Mouse (Mus musculus): ENCODE data around the gene Dis3. TPM values are rescaled to one million over a fixed set of nuclear protein-coding genes. Genes with fewer than 3 reads are reported as not detected.
A peak's percentile ranks its signal among the peaks of the same experiment; 100 is the strongest.

Dis3 gene
- polyA plus RNA-seq, 1 experiment from 2014 or later = 8.2 TPM

DNA sequence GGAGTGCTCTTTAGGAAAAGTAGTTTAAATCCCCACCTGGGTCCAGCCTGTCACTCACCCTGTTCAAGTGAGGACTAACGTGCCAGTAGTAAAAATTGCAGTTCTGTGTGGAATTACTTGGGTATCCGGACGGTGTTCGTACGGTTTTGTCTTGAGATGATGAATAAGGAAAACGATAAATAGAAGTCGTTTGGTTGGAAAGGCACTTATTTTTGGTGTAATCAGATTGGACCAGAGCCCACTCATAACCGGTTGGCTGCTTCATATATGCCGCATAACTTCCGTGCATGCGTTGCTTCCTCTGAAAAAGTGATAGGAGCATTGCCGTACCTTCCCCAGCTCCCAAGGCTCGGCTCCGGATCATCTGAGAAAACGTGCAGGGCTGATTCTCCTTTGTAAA lies 52.8 kb downstream of the Dis3 start:
- H3K4me2 ChIP-seq (replicated peaks; ENCODE audit: low read depth, low read length) = peak overlapping the region; percentile 85
- H3K9me3 ChIP-seq (ENCODE audit: low read length) = no peaks in the 10 kb centered on the region
- peak; percentile 52 for DNase-seq (ENCODE audit: low spot score)
- H3K4me1 ChIP-seq (ENCODE audit: insufficient read depth, low read depth, low read length) = no peaks in the 10 kb centered on the region
- peak overlapping the region; percentile 95 for H3K4me3 ChIP-seq (ENCODE audit: low read depth, low read length)
- peak overlapping the region; percentile 95 for H3K27ac ChIP-seq (ENCODE audit: low read length)
- TF ChIP-seq CTCF (IDR thresholded peaks at IDR 0.05) (no peak), EP300 (IDR thresholded peaks at IDR 0.05) (no peak)
- H3K36me3 ChIP-seq (ENCODE audit: insufficient read depth, low read length) = no peaks in the 10 kb centered on the region
- H3K27me3 ChIP-seq (replicated peaks; ENCODE audit: insufficient read depth, low read length) = no peaks in the 10 kb centered on the region
- peak; percentile 0; the same call in 1 of the 2 replicates for ATAC-seq
- peak overlapping the region; percentile 94 for H3K9ac ChIP-seq (replicated peaks; ENCODE audit: low read depth)
- WGBS = under 1% methylated on average over 15 of the region's 15 CpGs

DNA sequence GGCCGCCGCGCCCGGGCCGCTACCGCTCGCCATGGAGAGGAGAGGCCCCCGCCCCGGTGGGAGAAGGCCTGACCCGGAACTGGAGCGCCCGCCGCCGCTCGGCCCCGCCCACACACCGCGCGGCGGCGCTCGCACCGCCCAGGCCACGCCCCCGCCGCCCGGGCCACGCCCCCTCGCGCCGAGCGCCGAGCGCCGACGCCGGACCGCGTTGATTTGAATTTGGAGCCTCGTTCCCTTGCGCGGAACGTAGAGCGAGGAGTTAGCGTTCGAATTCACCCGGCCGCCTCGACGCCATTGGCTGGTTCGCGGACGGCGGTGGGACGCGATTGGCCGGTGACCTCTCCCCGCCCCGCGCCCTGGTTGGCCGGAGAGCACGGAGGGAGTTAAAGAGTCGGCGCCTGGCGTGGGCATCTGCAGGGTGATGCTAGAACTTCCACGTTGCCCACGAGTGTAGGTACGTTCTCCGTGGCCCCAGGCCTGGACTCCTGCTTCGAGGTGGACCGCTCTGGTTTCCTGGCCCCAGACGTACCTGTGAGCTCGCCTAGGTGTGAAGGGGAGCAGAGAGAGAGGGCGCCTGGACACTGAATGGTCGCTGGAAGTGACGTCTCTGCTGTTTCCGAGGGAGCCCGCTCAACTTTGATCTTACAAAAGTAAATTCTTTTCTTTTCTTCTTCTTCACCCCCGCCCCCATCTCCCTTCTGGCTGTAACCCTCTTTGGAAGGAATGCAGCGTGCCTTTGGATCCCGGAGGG lies 53.4 kb downstream of the Dis3 start, which contains the start of the genes Mzt1 and Bora:
Gene Mzt1 (minus strand): TSS at position 104 of the 751 bp plus-strand sequence.
Gene Bora (plus strand): TSS at position 192 of the 751 bp plus-strand sequence.
- under 1% methylated on average over 50 of the region's 81 CpGs for WGBS
- Histone ChIP-seq H3K9ac (replicated peaks; ENCODE audit: low read depth) (peak within 1 kb of the TSS; percentile 94), H3K27ac (ENCODE audit: low read length) (peak within 1 kb of the TSS; percentile 95), H3K4me3 (ENCODE audit: low read depth, low read length) (peak within 1 kb of the TSS; percentile 95), H3K36me3 (ENCODE audit: insufficient read depth, low read length) (no peaks in the 10 kb centered on the region), H3K4me2 (replicated peaks; ENCODE audit: low read depth, low read length) (peak within 1 kb of the TSS; percentile 85), H3K27me3 (replicated peaks; ENCODE audit: insufficient read depth, low read length) (no peaks in the 10 kb centered on the region), H3K9me3 (ENCODE audit: low read length) (no peaks in the 10 kb centered on the region), H3K4me1 (ENCODE audit: insufficient read depth, low read depth, low read length) (0 out of 2 replicates have a peak, but pooled peaks cover under 1% of the 10 kb centered on the region)
- DNase-seq (ENCODE audit: low spot score) = peak; percentile 94
- no peak for TF ChIP-seq EP300 (IDR thresholded peaks at IDR 0.05)
- ATAC-seq = peak; percentile 96

DNA sequence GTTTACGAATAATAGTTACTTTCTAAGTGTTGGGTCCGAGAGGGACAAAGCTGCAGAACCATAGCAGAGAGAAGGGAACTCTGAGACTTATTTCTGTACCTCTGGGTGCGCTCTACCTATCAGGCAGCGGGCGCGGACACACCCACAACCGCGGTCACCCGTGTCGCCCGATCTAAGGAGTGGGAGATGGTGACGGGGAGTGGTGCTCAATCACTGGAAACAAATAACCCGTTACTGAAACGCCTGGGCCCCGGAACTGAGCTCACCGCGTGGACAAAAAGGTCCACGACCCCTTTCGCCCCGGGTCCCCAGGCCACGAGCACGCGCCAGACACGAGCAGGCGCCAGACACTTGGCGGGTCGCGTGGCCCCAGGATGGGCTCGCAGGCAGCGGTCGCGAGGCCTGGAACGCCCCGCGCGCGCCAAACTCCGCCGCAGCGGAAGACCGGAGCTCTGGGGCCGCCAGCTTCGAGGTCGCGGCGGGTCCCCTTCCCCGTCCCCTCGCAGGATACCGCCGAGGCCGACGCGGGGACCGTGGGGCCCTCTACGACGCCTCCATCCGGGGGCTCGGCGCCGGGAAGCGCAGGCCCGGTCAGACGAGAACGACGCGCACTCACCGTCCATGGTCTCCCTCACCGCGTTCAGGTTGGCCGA lies 54.1 kb downstream of the Dis3 start:
- H3K4me2 ChIP-seq (replicated peaks; ENCODE audit: low read depth, low read length) = peak overlapping the region; percentile 85
- peak overlapping the region; percentile 95 for H3K4me3 ChIP-seq (ENCODE audit: low read depth, low read length)
- H3K27me3 ChIP-seq (replicated peaks; ENCODE audit: insufficient read depth, low read length) = no peaks in the 10 kb centered on the region
- peak; percentile 55 for DNase-seq (ENCODE audit: low spot score)
- TF ChIP-seq EP300 (IDR thresholded peaks at IDR 0.05) (no peak), CTCF (IDR thresholded peaks at IDR 0.05) (no peak)
- H3K9me3 ChIP-seq (ENCODE audit: low read length) = no peaks in the 10 kb centered on the region
- under 1% methylated on average over 48 of the region's 70 CpGs for WGBS
- 0 out of 2 replicates have a peak, but pooled peaks cover 2% of the 10 kb centered on the region for H3K4me1 ChIP-seq (ENCODE audit: insufficient read depth, low read depth, low read length)
- peak overlapping the region; percentile 95 for H3K27ac ChIP-seq (ENCODE audit: low read length)
- H3K9ac ChIP-seq (replicated peaks; ENCODE audit: low read depth) = peak overlapping the region; percentile 94
- H3K36me3 ChIP-seq (ENCODE audit: insufficient read depth, low read length) = no peaks in the 10 kb centered on the region
- peak; percentile 37; the same call in 1 of the 2 replicates for ATAC-seq

DNA sequence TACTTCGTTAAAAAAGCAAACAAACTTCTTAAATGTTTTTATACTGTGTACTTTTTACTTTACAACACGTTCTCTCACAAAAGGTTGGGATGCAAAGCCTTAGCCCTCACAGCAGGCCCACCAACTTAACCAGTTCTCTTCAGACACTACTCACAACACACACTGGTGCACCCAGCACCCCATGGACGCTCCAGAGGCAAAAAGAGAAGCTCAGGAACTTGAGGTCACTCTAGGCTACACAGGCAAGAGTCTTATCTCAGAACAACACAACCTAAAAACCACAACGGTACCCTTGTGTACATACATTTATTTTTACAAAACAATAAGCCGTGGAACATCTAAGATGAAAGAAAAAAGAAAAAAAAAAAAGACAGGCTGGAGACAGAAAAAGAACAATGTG lies 54.9 kb downstream of the Dis3 start:
- no peak for ATAC-seq
- no peaks in the 10 kb centered on the region for H3K36me3 ChIP-seq (ENCODE audit: insufficient read depth, low read length)
- H3K4me1 ChIP-seq (ENCODE audit: insufficient read depth, low read depth, low read length) = 0 out of 2 replicates have a peak, but pooled peaks cover 2% of the 10 kb centered on the region
- no peaks in the 10 kb centered on the region for H3K9me3 ChIP-seq (ENCODE audit: low read length)
- H3K27ac ChIP-seq (ENCODE audit: low read length) = no peak overlapping the region
- DNase-seq (ENCODE audit: low spot score) = no peak
- H3K4me2 ChIP-seq (replicated peaks; ENCODE audit: low read depth, low read length) = peak overlapping the region; percentile 85
- WGBS = 3% methylated on average over 5 of the region's 5 CpGs
- no peaks in the 10 kb centered on the region for H3K27me3 ChIP-seq (replicated peaks; ENCODE audit: insufficient read depth, low read length)
- no peak overlapping the region for H3K9ac ChIP-seq (replicated peaks; ENCODE audit: low read depth)
- TF ChIP-seq CTCF (IDR thresholded peaks at IDR 0.05) (no peak), EP300 (IDR thresholded peaks at IDR 0.05) (no peak)
- H3K4me3 ChIP-seq (ENCODE audit: low read depth, low read length) = peak overlapping the region; percentile 95; the same call in 1 of the 2 replicates

DNA sequence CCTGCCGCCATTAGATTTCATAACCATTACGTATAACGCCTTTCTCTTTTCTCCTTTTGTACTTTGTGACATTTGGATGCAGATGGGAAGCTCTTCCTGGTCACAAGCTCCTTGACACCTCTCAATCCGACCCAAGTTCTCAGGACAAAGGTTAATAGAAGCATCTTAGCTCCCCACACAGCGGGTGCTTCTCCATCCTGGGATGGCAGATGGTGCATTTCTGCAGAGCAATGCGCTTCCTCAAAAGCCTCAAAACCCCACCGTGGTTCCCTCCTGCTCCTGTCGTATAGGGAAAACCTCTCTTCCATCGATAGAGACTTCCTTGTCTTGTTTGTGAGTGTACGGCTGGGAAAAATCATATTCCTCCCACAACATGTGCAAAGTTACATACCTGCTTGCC lies 55.5 kb downstream of the Dis3 start:
- DNase-seq (ENCODE audit: low spot score) = no peak
- Histone ChIP-seq H3K4me3 (ENCODE audit: low read depth, low read length) (no peak overlapping the region), H3K9me3 (ENCODE audit: low read length) (no peaks in the 10 kb centered on the region)

DNA sequence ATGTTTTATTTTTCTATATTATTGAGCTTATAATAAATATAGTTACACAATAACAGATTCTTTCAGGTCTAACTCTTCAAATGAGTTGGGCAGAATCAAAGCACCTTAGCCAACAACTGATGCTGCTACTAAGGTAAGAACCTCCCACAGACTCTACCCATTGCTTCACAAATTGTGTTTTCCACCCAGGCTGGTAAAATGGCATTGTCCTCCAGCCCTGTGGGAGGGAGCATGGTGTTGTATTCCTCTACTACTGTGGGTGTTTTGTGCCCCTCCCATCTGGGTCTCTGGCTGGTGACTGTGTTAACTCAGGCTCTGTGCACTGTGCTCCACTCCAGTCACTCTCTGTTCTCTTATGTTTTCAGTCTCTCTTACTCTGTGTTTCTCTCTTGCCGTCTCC lies 56.1 kb downstream of the Dis3 start:
- no peak for DNase-seq (ENCODE audit: low spot score)
- Histone ChIP-seq H3K4me2 (replicated peaks; ENCODE audit: low read depth, low read length) (no peak overlapping the region), H3K27ac (ENCODE audit: low read length) (no peak overlapping the region), H3K27me3 (replicated peaks; ENCODE audit: insufficient read depth, low read length) (no peaks in the 10 kb centered on the region), H3K36me3 (ENCODE audit: insufficient read depth, low read length) (no peaks in the 10 kb centered on the region), H3K4me1 (ENCODE audit: insufficient read depth, low read depth, low read length) (0 out of 2 replicates have a peak, but pooled peaks cover 2% of the 10 kb centered on the region), H3K4me3 (ENCODE audit: low read depth, low read length) (no peak overlapping the region), H3K9ac (replicated peaks; ENCODE audit: low read depth) (no peak overlapping the region), H3K9me3 (ENCODE audit: low read length) (no peaks in the 10 kb centered on the region)
- no peak for TF ChIP-seq CTCF (IDR thresholded peaks at IDR 0.05)
- no peak for TF ChIP-seq EP300 (IDR thresholded peaks at IDR 0.05)
- no peak for ATAC-seq
- 61% methylated on average over 1 of the region's 1 CpGs for WGBS

More for the DNA sequence above, 55.5 kb downstream of the Dis3 start:
- Histone ChIP-seq H3K27ac (ENCODE audit: low read length) (no peak overlapping the region), H3K4me1 (ENCODE audit: insufficient read depth, low read depth, low read length) (0 out of 2 replicates have a peak, but pooled peaks cover 2% of the 10 kb centered on the region), H3K27me3 (replicated peaks; ENCODE audit: insufficient read depth, low read length) (no peaks in the 10 kb centered on the region), H3K4me2 (replicated peaks; ENCODE audit: low read depth, low read length) (no peak overlapping the region), H3K36me3 (ENCODE audit: insufficient read depth, low read length) (no peaks in the 10 kb centered on the region), H3K9ac (replicated peaks; ENCODE audit: low read depth) (no peak overlapping the region)
- no peak for ATAC-seq
- WGBS = 42% methylated on average over 10 of the region's 10 CpGs
- TF ChIP-seq CTCF (IDR thresholded peaks at IDR 0.05) (no peak), EP300 (IDR thresholded peaks at IDR 0.05) (no peak)

Measured in lung, postnatal 0 days (tissue).